ENCODE assay signal across 11 mouse cellular contexts in genomic region chr17:7600555-7600954, GRCm38 (mm10).
DNase-seq lines count a peak whose midpoint lies in the region; ATAC-seq and TF ChIP-seq lines count a peak whose summit lies in the region.
"Had no signal": no experiment of that assay in that cellular context is flagged by ENCODE, and none has a peak within 500 bp of the region (broad histone marks: within the 10 kb centered on the region; RNA-seq: fewer than 3 reads in every experiment).

No protein-coding gene starts in this region.

- H3K27ac ChIP-seq in forebrain, embryonic 14.5 days (ENCODE audit: low read depth, low read length), result no peak overlapping the region
- H3K27ac ChIP-seq in forebrain, embryonic 15.5 days (replicated peaks), result no peak overlapping the region
- H3K27ac ChIP-seq in lung, embryonic 15.5 days, result peak overlapping the region; percentile 56
- H3K27ac ChIP-seq in intestine, postnatal 0 days (ENCODE audit: low read depth, low read length), result no peak overlapping the region
- H3K27ac ChIP-seq: hindbrain, embryonic 13.5 days; liver, embryonic 15.5 days had no signal

- no peaks in the 10 kb centered on the region for H3K36me3 ChIP-seq in forebrain, embryonic 14.5 days (ENCODE audit: control insufficient read depth, insufficient read depth, low read length)
- H3K36me3 ChIP-seq in forebrain, embryonic 15.5 days, result no peaks in the 10 kb centered on the region
- no peaks in the 10 kb centered on the region for H3K36me3 ChIP-seq in lung, embryonic 15.5 days
- H3K36me3 ChIP-seq in intestine, postnatal 0 days (ENCODE audit: control insufficient read depth, insufficient read depth), result no peaks in the 10 kb centered on the region
- H3K36me3 ChIP-seq: hindbrain, embryonic 13.5 days; liver, embryonic 15.5 days had no signal

- H3K9me3 ChIP-seq in forebrain, embryonic 14.5 days (replicated peaks; ENCODE audit: control insufficient read depth, low read length), result no peaks in the 10 kb centered on the region
- H3K9me3 ChIP-seq in forebrain, embryonic 15.5 days, result no peaks in the 10 kb centered on the region
- no peaks in the 10 kb centered on the region for H3K9me3 ChIP-seq in lung, embryonic 15.5 days
- no peaks in the 10 kb centered on the region for H3K9me3 ChIP-seq in intestine, postnatal 0 days (ENCODE audit: control insufficient read depth)
- H3K9me3 ChIP-seq: hindbrain, embryonic 13.5 days; liver, embryonic 15.5 days had no signal

- WGBS in forebrain, embryonic 14.5 days, result 63% methylated on average over 2 of the region's 2 CpGs
- 43% methylated on average over 2 of the region's 2 CpGs for WGBS in forebrain, embryonic 15.5 days
- WGBS in lung, embryonic 15.5 days, result 31% methylated on average over 2 of the region's 2 CpGs
- WGBS in intestine, postnatal 0 days, result 57% methylated on average over 2 of the region's 2 CpGs

- no peak overlapping the region for H3K4me2 ChIP-seq in forebrain, embryonic 14.5 days (ENCODE audit: low read length)
- H3K4me2 ChIP-seq in forebrain, embryonic 15.5 days (replicated peaks), result no peak overlapping the region
- H3K4me2 ChIP-seq in lung, embryonic 15.5 days, result no peak overlapping the region
- no peak overlapping the region for H3K4me2 ChIP-seq in intestine, postnatal 0 days (replicated peaks; ENCODE audit: low read depth)
- H3K4me2 ChIP-seq: hindbrain, embryonic 13.5 days; liver, embryonic 15.5 days had no signal

- H3K4me3 ChIP-seq in forebrain, embryonic 14.5 days (ENCODE audit: low read depth, low read length), result no peak overlapping the region
- H3K4me3 ChIP-seq in forebrain, embryonic 15.5 days, result no peak overlapping the region
- no peak overlapping the region for H3K4me3 ChIP-seq in lung, embryonic 15.5 days
- no peak overlapping the region for H3K4me3 ChIP-seq in intestine, postnatal 0 days (ENCODE audit: low read depth, low read length)
- H3K4me3 ChIP-seq: hindbrain, embryonic 13.5 days; liver, embryonic 15.5 days had no signal

- H3K9ac ChIP-seq in forebrain, embryonic 14.5 days (ENCODE audit: low read length), result no peak overlapping the region
- H3K9ac ChIP-seq in forebrain, embryonic 15.5 days (replicated peaks), result no peak overlapping the region
- H3K9ac ChIP-seq in lung, embryonic 15.5 days, result no peak overlapping the region
- no peak overlapping the region for H3K9ac ChIP-seq in intestine, postnatal 0 days (ENCODE audit: low read depth, low read length)
- H3K9ac ChIP-seq: hindbrain, embryonic 13.5 days; liver, embryonic 15.5 days had no signal

- peak; percentile 9 for DNase-seq in forebrain, embryonic 14.5 days (ENCODE audit: low spot score)
- peak; percentile 50 for DNase-seq in 3134 (ENCODE audit: extremely low read depth, insufficient read length, low spot score)
- peak; percentile 65 for DNase-seq in gastrocnemius, postnatal 10 days
- no peak for DNase-seq in B cell, adult 2 months
- DNase-seq in layer of hippocampus, postnatal 25 days (ENCODE audit: extremely low spot score in 1 of 2, low spot score in 1 of 2), result no peak
- DNase-seq: cerebellum, adult 11-12 months had no signal

- no peak for TF ChIP-seq CTCF in intestine, postnatal 0 days (IDR thresholded peaks at IDR 0.05; ENCODE audit: low read depth)

- no peaks in the 10 kb centered on the region for H3K4me1 ChIP-seq in forebrain, embryonic 14.5 days (ENCODE audit: control insufficient read depth, insufficient read depth, low read length)
- no peaks in the 10 kb centered on the region for H3K4me1 ChIP-seq in forebrain, embryonic 15.5 days
- H3K4me1 ChIP-seq in lung, embryonic 15.5 days, result peaks cover 37% of the 10 kb centered on the region
- no peaks in the 10 kb centered on the region for H3K4me1 ChIP-seq in intestine, postnatal 0 days (replicated peaks; ENCODE audit: control insufficient read depth, insufficient read depth, low read length)
- H3K4me1 ChIP-seq: liver, embryonic 15.5 days had no signal

- ATAC-seq in forebrain, embryonic 14.5 days, result no peak
- no peak for ATAC-seq in forebrain, embryonic 15.5 days (replicated peaks)
- ATAC-seq in lung, embryonic 15.5 days (ENCODE audit: borderline replicate concordance, extremely low read depth, low FRiP score, low TSS enrichment), result peak; percentile 76; the same call in 1 of the 2 replicates
- no peak for ATAC-seq in intestine, postnatal 0 days

- no peaks in the 10 kb centered on the region for H3K27me3 ChIP-seq in forebrain, embryonic 14.5 days (replicated peaks; ENCODE audit: control insufficient read depth, insufficient read depth, low read length)
- H3K27me3 ChIP-seq in forebrain, embryonic 15.5 days, result no peaks in the 10 kb centered on the region
- no peaks in the 10 kb centered on the region for H3K27me3 ChIP-seq in lung, embryonic 15.5 days
- H3K27me3 ChIP-seq in intestine, postnatal 0 days (replicated peaks; ENCODE audit: control insufficient read depth, insufficient read depth, low read length), result no peaks in the 10 kb centered on the region
- H3K27me3 ChIP-seq: hindbrain, embryonic 13.5 days; liver, embryonic 15.5 days had no signal

Comparison
In these comparisons a context has a peak if more than half of its experiments do, and no peak if none do; other contexts are left out.
1. DNase-seq: peak in forebrain, embryonic 14.5 days (single experiment), 3134 (single experiment) and gastrocnemius, postnatal 10 days (single experiment); none in B cell, adult 2 months (0 of 2) and layer of hippocampus, postnatal 25 days (0 of 2).